Mouse (Mus musculus): ENCODE measurements around the gene Cox15. TPM values are rescaled to one million over a fixed set of nuclear protein-coding genes. Genes with fewer than 3 reads are reported as not detected.

Cox15 gene
- total RNA-seq, 2 experiments from 2014 or later: 16.6 to 18.9 TPM

DNA sequence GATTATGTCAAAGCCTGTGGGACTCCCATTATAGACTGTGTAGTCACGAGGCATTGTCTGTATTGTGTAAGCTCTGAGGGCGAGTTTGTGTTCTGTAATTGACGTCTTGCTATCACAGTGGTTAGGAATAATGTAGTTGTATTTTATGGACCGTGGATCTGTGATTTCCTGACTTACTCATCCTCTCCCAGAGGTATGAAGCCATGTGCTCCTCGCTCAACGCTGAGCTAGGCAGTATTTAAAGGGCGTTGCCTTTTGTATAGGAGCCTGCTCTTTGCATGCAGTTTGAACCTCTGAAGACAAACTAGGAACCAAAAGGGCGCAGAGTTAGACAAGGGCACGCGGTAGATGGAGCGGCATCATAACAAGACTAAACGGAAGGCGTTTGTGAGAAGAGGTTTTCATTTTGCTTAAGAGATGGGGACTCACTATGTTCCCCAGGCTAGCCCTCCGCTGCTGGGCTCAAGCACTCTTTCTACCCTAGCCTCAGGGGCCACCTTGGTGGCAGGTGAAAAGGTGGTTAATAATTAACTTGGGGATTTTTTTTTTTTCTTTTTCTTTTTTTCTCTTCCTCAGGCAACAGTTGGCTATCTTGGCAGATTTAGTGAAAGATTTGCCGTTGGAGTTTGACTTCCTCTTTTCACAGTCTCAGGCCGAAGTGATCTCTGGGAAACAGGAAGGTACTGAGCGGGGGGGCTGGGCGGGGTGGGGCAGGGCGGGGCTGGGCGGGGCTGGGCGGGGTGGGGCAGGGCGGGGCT is 41.5 kb downstream of the Cox15 start:
- DNase-seq (ENCODE audit: low spot score in 2 of 2): no peak

DNA sequence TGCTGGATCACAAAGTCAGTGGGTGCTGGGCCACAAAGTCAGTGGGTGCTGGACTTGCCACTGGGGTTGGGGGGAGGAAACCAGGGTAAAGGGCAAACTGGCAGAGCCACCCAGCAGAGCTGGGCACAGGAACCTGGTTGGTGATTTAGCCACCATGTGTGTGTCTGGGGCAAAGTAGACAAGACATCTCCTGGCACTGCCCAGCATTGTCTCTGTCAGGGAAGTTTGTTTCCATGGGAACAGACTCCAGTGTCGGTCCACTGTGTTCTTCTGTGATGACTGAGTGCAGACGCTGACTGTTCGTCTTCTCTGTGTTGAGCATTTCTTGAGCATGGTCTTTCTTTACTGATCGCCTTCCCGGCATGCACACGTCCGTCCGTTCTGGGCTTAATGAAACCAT is 43.5 kb downstream of the Cox15 start:
- no peak for DNase-seq (ENCODE audit: low spot score in 2 of 2)

DNA sequence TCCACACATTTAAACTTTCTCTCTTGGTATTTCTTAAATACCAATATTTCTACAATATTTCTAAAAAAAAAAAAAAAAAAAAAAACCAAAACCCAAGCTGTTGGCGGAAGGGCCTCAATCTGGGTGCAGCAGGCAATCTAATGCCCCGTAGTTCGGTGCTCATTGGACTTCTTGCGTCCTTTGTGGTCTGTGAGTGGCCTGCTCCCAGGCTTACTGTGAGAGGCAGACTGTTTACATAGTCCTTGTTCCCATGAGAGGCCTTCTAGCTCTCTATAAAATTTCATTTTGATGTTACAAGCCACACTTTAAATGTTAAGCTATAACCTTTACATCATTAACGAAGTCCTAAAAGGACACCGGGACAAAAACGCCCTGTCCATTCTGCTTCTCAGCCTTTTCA is 44.6 kb downstream of the Cox15 start:
- DNase-seq (ENCODE audit: low spot score in 2 of 2): no peak

DNA sequence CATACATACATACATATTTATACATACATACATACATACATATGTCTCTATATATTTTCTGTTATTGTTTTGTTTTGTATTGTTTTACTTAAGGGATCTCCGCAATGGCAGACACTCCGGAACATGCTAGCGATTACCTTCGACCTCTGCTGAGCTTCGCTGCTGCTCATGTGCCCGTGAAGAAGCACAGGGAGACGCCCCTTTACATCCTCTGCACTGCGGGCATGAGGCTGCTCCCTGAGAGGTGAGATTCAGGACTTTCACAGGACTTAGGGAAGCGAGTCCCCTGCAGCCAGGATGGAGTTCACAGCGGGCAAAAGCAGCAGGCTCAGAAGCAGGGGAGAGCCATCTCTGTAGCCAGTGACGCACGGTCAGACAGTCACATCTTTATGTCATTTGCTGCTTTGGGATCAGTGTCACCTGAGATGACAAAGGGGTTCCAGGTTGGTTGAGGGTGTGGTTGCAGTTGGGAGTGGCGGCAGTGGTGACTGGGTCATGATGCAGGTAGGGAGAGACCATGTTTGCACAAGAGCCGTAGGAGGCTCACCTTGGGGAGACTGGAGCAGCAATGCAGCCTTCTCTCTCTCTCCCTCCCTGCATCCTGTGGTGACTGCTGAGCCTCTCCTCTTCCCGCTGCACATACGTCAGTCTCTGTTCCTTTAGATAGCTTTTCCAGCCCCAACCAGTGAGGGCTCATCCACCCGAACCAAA is 47.9 kb downstream of the Cox15 start:
- no peak for DNase-seq (ENCODE audit: low spot score in 2 of 2)

DNA sequence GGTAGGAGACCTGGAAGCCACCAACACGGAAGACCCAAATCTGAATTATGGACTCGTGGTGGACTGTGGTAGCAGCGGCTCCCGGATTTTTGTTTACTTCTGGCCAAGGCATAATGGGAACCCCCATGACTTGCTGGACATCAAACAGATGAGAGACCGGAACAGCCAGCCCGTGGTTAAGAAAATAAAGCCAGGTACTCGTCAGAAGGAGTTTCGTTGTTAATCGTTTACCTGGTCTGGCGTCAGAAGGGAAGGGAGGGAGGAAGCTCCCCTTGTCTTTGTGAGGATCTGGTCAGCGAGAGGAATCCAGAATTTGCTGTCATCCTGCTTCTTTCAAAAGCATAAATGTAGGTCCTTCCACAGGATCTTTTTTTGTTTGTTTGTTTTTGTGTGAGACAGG is 48.6 kb downstream of the Cox15 start:
- DNase-seq (ENCODE audit: low spot score in 2 of 2): no peak

DNA sequence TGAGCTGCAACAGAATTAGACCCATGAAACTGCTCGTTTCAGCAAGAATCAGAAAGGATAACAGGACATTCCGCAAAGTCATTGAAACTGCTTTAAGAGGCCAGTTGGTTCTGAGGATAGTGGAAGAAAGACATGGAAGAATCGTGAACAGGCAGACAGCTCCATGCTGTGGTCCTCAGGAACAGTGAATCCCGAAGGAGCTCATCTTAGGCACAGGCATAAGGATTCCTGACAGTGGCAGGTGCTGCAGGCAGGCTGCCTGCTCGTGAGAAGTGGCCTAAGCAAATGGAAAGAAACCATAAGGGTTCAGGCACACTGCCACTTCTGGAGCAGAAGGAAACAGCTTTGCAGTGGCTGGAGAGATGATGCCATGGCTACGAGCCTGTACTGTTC is 53.0 kb downstream of the Cox15 start:
- no peak for DNase-seq (ENCODE audit: low spot score in 2 of 2)

DNA sequence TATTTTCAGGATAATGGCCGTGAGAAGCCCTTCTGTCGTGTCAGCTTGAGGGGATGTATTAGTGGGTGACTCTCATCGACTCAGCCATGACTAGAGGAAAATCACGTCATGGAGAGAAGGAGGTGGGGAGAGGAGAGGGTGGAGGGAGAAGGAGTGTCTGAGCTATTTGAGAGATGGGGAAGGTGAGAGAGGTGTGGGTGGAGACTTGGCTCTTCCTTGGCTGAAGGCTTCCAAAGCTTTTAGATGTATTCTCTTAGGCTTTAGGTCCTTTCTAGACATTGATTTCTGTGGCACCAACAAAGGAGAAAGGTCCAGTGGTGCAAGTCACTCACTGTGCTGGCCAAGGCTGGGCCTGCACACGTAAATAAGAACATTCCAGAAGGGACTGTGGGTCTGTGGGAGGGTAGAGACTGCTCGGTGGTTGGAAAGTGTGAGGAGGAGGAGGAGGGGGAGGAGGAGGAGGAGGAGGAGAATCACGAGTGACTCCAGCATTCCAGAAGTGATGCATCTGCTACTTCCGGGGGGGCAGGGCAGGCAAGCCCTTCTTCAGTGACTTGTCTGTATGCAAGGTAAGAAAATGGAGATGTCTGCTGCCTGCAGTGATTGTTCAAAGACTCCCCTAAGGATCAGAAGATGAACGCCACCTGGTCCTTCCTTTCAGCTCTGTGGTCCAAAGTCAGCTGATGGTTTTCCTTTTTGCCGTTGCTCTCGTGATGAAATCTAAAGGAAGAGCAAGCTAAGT is 53.6 kb downstream of the Cox15 start:
- DNase-seq (ENCODE audit: low spot score in 2 of 2): no peak

DNA sequence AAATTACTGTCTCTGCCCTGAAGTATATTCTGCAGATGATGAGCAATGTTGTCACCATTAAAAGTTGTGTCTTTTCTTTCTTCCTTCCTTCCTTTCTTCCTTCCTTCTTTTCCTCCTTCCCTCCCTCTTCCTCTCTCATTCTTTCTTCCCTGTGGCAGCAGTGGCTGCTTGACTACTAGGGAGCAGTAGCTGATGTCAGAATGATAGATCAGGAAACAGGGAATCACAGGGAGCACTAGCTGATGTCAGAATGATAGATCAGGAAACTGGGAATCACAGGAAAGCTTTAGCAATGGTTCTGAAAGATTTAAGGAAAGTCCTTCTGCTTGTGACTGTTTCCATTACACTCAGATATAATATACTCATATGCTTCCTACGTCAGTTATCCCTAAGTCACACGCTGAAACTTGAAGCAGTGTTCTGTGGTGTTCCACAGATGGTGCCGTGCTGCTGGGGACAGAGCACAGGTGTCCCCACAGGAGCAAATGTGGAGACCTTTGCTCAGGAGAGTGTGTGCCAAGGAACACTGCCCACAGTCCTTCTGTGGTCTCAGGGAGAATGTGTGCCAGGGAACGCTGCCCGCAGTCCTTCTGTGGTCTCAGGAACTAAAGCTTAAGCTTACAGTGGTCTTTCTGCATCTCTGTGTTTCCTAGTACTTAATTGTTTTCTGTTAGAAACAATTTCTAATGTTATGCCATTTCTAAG is 55.0 kb downstream of the Cox15 start:
- DNase-seq (ENCODE audit: low spot score in 2 of 2): no peak

DNA sequence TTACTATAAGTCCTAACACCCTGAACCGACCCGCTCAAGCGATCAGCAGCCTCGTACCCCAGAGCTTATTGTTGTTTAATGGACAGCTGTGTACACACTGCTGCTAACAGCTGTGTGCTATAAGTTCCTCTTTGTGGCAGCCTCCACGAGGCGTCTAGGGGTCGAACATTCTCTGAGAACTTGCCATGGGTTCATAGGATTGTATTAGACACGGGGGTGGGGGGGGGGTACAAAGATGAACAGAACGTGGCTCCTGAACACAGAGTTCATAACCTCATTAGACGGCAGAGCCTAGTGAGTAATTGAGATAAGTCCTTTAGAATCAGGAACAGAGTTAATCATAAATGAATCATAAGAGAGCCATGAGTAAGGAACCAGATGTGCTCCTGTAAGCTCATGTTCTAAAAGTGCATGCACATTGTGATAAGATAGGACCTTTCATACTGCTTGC is 57.3 kb downstream of the Cox15 start:
- no peak for DNase-seq (ENCODE audit: low spot score in 2 of 2)

DNA sequence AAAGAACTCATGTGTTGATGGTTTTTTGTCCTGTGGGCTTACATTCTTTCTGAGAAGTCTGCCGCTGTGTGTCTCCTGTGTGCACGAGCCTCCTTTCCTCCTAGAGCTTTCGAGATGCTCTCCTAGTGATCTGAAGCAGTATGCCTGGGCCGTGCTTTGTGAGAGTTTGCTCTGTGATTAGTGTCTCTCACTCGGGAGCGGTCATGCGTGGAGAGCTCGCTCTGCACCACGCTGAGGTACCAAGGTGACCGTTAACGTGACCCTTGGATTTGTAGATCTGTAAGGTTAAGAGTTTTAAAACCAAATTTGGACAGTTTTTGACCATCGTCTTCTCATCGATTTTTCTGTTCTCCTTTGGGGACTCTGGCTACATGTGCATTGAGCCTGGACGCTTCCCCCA is 60.0 kb downstream of the Cox15 start:
- DNase-seq (ENCODE audit: low spot score in 2 of 2): no peak

DNA sequence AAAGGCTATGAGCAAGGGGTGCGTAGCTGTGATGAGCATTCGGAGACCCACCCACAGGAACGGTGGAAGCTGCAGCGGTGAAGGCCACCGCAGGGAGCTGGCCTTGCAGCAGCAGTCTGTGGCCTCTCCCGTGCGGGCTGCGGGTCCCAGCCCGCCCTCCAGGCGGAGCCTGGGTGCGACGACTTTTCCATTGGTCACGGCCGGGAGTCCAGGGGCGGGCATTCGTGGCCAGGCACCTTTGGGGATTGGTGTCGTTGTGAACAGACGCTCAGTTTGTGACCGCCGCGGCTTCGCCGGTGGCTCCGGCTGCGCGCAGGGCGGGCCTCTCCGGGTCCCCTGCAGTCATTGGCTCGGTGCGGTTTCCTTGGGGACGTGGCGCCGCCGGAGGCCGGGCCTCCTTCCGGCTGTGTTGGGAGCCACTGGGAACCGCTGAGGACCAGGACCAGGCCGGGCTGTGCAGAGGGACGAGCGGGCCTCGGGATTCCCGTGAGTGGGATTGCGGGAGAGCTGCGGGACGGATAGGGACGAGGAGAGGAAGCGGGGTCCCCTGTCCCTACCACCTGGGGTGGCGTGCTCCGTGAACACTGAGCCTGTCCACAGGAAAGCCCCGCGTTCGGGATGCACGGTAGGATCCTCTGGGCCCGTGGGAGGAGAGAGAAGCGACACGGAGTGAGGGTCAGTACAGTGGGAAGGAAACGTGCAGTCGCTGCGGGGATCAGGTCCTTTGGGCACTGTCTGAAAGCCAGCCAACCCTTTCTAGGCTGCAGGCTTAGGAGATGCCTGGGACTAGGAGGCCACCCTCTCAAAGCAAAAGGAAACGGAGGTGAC is 63.2 kb downstream of the Cox15 start, which contains the start of gene Entpd7:
Entpd7 (plus strand) TSS at position 254 of the 828 bp plus-strand sequence.
- DNase-seq (ENCODE audit: low spot score in 2 of 2): peak; percentile 94 to 98

Other genes with a start within 250 kb of the Cox15 start
- 100 to 1,000 TPM; 268 to 269 TPM for gene Got1, start 228.4 kb downstream of the Cox15 start, total RNA-seq (2021)
- gene Nkx2-3, start 140.7 kb downstream of the Cox15 start, total RNA-seq (2021): not detected
- 10 to 100 TPM; 35.8 to 39.1 TPM for gene Slc25a28, start 78.1 kb downstream of the Cox15 start, total RNA-seq (2021)
- gene Entpd7, start 63.3 kb downstream of the Cox15 start, total RNA-seq (2021): 10 to 100 TPM; 26.9 to 29.6 TPM
- gene Cutc, start within 50 bp of the Cox15 start, total RNA-seq (2021): 1 to 10 TPM; 4.8 to 5.0 TPM
- under 1 TPM; 0.07 to 0.10 TPM for gene Abcc2, start 29.2 kb upstream of the Cox15 start, total RNA-seq (2021)
- gene Dnmbp, start 187.2 kb upstream of the Cox15 start, total RNA-seq (2021): 10 to 100 TPM in 1 of 2 experiments, 1 to 10 TPM in 1; 9.5 to 10.3 TPM
- gene Cpn1, start 233.6 kb upstream of the Cox15 start, total RNA-seq (2021): under 1 TPM in 1 of 2 experiments, not detected in 1; 0.39 TPM

Measured in layer of hippocampus, postnatal 14 days (tissue).